Mouse (Mus musculus) macrophage (primary cell): ENCODE data around the gene Thbs3. TPM values are rescaled to one million over a fixed set of nuclear protein-coding genes. Genes with fewer than 3 reads are reported as not detected.
"Not testable (repeated sequence)": the region's sequence is repeated elsewhere in the genome, so short reads cannot be mapped to it uniquely, and the experiment has no call there.

Experiments used
- H3K27ac ChIP-seq: fragments of 350-480 bp; formaldehyde crosslinking; 2 replicates; pipeline ENCODE4 v1.9.0; 2021
- H3K36me3 ChIP-seq: fragments of 350-480 bp; formaldehyde crosslinking; 2 replicates; pipeline ENCODE4 v1.9.0; 2021; ENCODE audit errors: inconsistent target
- H3K4me3 ChIP-seq: fragments of 350-480 bp; formaldehyde crosslinking; 2 replicates; pipeline ENCODE4 v1.9.0; 2021; ENCODE audit errors: inconsistent target
- H3K79me2 ChIP-seq: fragments of 350-480 bp; formaldehyde crosslinking; 2 replicates; pipeline ENCODE4 v1.9.0; 2021; ENCODE audit errors: inconsistent target
- WGBS: methylation state at CpG from one replicate; pipeline ENCODE4 v1.1.7; 2026; ENCODE audit warnings: inconsistent platforms; ENCODE audit not compliant: missing documents; 5-methylcytosine and 5-hydroxymethylcytosine counted together
- polyA plus RNA-seq: library from polyadenylated mRNA; stranded (reverse); fragments of 250-400 nt; gene quantifications from 3 replicates; pipeline ENCODE4 v1.2.4, GENCODE M21; 2018; ENCODE audit warnings: inconsistent platforms

The Thbs3 gene
- polyA plus RNA-seq, 1 experiment from 2014 or later: 0.34 TPM

- Histone ChIP-seq H3K27ac (no peak overlapping the region), H3K79me2 (peaks cover 32% of the 10 kb centered on the region), H3K36me3 (peaks cover 50% of the 10 kb centered on the region), H3K4me3 (no peak overlapping the region)
- WGBS: 93% methylated on average over 7 of the region's 7 CpGs
Measured at GRCm38 (mm10) chr3:89209731-89210130, 5.2 kb upstream of the Thbs3 start.

- Histone ChIP-seq H3K27ac (no peak overlapping the region), H3K4me3 (no peak overlapping the region)
- WGBS: 54% methylated on average over 13 of the region's 13 CpGs
Measured at GRCm38 (mm10) chr3:89210162-89210561, 4.8 kb upstream of the Thbs3 start.

DNA sequence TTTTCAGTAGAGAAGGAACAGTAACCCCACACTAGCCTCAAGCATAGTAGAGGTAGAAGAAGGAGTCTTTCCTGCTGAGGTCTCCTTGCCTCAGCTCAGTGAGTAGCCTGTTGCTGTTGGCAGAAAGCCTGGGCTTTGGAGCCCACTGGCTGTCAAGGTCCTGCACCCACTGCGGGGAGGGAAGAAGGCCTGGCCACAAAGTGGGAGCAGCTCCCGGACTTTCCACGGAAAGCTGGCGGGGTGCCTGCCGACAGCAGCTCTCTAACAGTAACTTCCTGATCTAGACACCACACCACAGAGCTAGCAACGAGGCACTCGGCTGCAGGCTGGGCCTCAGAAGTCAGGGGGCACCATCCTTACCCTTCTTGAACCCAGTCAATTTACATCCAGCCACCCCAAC lies 4.2 kb upstream of the Thbs3 start:
- 73% methylated on average over 7 of the region's 7 CpGs for WGBS
- Histone ChIP-seq H3K27ac (no peak overlapping the region), H3K79me2 (peaks cover 22% of the 10 kb centered on the region), H3K4me3 (no peak overlapping the region), H3K36me3 (peaks cover 40% of the 10 kb centered on the region)

More at GRCm38 (mm10) chr3:89210162-89210561, 4.8 kb upstream of the Thbs3 start:
- H3K79me2 ChIP-seq: peaks cover 27% of the 10 kb centered on the region
- H3K36me3 ChIP-seq: peaks cover 46% of the 10 kb centered on the region

DNA sequence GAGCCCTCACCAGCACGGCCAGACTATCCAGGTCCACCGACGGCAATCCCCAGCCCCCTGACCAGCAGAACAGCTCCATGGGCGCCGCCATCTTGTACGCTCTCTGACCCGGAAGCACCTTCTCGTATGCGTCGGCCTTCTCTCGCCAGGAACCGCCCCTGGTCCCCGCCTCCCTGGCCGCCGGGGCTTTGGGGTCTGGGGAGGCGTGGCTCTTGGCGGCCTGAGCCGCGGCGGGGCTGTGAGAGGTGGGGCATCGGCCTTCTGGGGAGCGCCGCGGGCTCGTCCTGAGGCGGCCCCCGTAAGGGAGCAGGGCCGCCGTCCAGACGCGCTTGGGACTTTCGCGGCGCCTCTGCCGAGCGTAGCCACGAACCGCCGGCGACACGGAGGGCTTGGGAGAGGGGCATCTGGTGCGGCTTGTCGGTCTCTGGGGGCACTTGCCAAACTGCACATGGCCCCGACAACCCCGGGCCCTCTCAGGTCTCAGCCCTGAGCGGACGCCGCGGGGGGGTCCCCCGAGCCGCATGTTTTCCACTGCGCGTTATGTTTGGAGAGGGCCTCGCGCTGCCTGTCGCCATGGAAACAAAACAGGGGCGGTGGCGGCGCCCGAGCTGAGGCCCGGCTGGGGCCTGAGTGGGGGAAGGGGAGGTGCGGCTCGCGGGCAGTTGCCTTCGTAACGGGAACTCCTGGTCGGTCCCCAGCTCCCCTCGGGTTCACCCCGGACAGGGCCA lies 1.0 kb upstream of the Thbs3 start:
- Histone ChIP-seq H3K79me2 (peaks cover 16% of the 10 kb centered on the region), H3K4me3 (peak overlapping the region; percentile 98), H3K36me3 (peaks cover 8% of the 10 kb centered on the region; the same call in 1 of the 2 replicates), H3K27ac (peak overlapping the region; percentile 54)
- under 1% methylated on average over 54 of the region's 69 CpGs for WGBS

DNA sequence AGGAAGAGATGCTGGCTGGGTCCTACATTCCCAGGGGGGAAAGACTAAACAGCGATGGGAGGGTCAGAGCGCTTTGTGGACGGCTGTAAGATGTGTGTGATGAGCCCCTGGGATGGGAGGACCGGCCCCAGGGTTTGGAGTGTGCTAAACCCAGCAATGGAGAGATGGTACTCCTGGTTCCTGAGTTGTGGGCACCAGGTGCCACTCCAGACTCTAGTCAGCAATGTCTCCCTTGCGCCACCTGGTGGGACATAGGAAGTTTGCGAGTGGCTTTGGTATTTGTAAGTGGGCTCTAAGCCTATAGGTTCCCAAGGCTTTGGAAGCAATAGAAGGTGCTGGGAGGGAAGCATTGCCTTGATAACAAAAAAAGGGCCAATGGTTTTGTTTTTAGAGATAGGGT lies 873 bp downstream of the Thbs3 start:
- H3K4me3 ChIP-seq: no peak overlapping the region
- peaks cover 16% of the 10 kb centered on the region for H3K79me2 ChIP-seq
- 3% methylated on average over 6 of the region's 6 CpGs for WGBS
- no peak overlapping the region for H3K27ac ChIP-seq
- no peaks in the 10 kb centered on the region for H3K36me3 ChIP-seq

DNA sequence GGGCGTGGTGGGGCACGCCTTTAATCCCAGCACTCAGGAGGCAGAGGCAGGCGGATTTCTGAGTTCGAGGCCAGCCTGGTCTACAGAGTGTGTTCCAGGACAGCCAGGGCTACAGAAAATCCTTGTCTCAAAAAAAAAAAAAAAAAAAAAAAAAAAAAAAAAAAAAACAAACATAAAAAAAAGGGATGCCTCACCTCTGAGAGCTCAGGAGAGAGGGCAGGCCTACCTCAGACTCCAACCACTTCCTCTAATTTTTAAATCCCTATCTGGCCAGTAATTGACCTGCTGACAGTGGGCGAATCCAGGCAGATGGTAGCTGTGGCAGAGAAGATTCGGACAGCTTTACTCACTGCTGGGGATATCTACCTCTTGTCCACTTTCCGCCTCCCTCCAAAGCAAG lies 1.4 kb downstream of the Thbs3 start:
- 80% methylated on average over 4 of the region's 7 CpGs for WGBS
- not testable (repeated sequence) for H3K4me3 ChIP-seq, H3K36me3 ChIP-seq, H3K27ac ChIP-seq
- peaks cover 16% of the 10 kb centered on the region for H3K79me2 ChIP-seq

DNA sequence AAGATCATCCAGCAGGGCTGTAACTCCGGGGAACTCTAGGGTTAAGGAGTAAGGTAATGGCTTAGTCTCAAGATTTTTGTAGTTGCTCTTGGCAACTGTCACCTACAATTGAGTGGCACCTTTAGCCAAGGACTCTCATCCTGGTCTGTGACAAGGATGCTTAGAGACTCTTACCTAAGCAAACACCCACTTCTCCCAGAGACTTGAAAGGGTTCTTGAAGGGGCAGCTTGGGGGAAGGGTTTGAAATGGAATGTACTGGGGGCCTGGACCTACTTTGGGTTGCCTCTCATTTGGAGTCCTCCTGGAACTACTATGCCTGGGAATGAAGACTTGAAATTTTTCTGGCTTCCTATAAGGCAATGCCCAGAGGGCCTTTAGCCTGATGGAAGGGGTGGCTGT lies 3.3 kb downstream of the Thbs3 start:
- Histone ChIP-seq H3K4me3 (no peak overlapping the region), H3K36me3 (no peaks in the 10 kb centered on the region), H3K79me2 (peaks cover 3% of the 10 kb centered on the region; the same call in 1 of the 2 replicates), H3K27ac (no peak overlapping the region)
- 100% methylated on average over 1 of the region's 1 CpGs for WGBS

GRCm38 (mm10) chr3:89219546-89219945 lies 4.6 kb downstream of the Thbs3 start:
- H3K4me3 ChIP-seq: no peak overlapping the region
- H3K79me2 ChIP-seq: no peaks in the 10 kb centered on the region
- no peak overlapping the region for H3K27ac ChIP-seq
- WGBS: 58% methylated on average over 8 of the region's 8 CpGs
- H3K36me3 ChIP-seq: no peaks in the 10 kb centered on the region

DNA sequence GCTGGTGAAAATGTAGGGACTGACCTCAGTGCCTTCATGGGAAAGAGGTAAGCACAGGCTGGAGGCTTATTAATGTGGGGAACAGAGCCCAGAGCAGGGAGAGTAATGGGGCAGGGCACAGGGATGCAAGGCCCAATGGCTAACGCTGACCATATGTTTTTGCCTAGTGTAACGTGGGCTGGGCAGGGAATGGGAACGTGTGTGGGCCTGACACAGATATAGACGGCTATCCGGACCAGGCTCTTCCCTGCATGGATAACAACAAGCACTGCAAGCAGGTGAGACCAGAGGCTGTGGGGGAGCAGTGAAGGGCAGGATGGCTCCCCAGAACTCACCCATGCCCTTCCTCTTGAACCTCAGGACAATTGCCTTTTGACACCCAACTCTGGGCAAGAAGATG lies 6.2 kb downstream of the Thbs3 start:
- no peaks in the 10 kb centered on the region for H3K79me2 ChIP-seq
- H3K4me3 ChIP-seq: no peak overlapping the region
- 96% methylated on average over 5 of the region's 5 CpGs for WGBS
- H3K27ac ChIP-seq: no peak overlapping the region
- H3K36me3 ChIP-seq: no peaks in the 10 kb centered on the region

DNA sequence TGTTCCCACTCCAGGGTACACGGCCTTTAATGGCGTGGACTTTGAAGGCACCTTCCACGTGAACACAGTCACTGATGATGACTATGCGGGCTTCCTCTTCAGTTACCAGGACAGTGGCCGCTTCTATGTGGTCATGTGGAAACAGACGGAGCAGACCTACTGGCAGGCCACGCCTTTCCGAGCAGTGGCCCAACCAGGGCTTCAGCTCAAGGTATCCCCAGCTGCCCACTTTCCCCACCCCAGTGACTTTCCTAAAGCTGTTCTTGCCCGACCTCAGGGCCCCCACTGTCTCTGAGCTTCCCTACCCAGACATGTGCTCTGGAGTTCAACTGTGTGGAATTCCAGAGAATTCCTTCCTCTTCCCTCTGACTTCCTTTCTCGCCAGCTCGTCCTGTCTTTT lies 9.8 kb downstream of the Thbs3 start:
- H3K4me3 ChIP-seq: no peak overlapping the region
- H3K79me2 ChIP-seq: no peaks in the 10 kb centered on the region
- no peak overlapping the region for H3K27ac ChIP-seq
- WGBS: 76% methylated on average over 11 of the region's 11 CpGs
- H3K36me3 ChIP-seq: no peaks in the 10 kb centered on the region

DNA sequence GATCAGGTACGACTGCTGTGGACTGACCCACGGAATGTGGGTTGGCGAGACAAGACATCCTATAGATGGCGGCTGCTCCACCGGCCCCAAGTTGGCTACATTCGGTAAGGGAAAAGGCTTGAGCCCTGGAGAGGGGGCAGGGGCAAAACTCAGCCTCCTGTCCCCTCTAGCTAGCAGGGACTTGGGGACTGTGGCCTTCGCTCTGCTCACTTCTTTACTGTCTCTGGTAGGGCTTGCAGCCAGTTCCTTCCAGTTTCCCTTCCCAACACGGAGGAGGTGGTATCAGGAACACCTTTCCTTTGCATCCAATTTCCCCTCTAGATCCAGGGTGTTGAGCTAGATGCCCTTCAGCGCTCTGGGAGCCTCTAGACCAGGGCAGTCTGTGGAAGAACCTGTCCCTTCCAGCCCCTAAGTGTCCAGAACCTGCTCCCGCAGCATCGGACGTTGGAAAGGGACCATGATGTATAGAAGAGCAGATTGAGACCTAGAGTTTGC lies 10.4 kb downstream of the Thbs3 start:
- H3K27ac ChIP-seq: no peak overlapping the region
- H3K4me3 ChIP-seq: no peak overlapping the region
- H3K36me3 ChIP-seq: no peaks in the 10 kb centered on the region
- WGBS: 92% methylated on average over 12 of the region's 12 CpGs
- no peaks in the 10 kb centered on the region for H3K79me2 ChIP-seq

GRCm38 (mm10) chr3:89225918-89226317 lies 10.9 kb downstream of the Thbs3 start:
- no peaks in the 10 kb centered on the region for H3K79me2 ChIP-seq
- WGBS: 64% methylated on average over 4 of the region's 4 CpGs
- no peak overlapping the region for H3K4me3 ChIP-seq
- no peaks in the 10 kb centered on the region for H3K36me3 ChIP-seq
- H3K27ac ChIP-seq: no peak overlapping the region

DNA sequence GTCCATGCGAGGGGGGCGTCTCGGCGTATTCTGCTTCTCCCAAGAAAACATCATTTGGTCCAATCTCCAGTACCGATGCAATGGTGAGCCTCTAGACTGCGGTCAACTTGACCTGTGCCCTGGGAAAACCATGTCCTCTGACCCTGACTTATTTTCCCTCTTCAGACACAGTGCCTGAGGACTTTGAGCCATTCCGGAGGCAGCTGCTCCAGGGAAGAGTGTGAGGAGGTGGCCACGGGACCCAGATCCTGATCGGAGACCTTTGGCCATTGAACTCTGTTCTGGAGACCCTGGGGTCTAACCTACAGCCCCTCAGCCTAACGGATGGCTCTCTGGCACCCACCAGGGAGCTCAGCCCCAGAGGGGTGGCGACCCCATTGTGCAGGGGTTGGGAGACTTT lies 11.4 kb downstream of the Thbs3 start:
- no peaks in the 10 kb centered on the region for H3K36me3 ChIP-seq
- no peak overlapping the region for H3K27ac ChIP-seq
- no peaks in the 10 kb centered on the region for H3K79me2 ChIP-seq
- no peak overlapping the region for H3K4me3 ChIP-seq
- WGBS: 96% methylated on average over 11 of the region's 11 CpGs

DNA sequence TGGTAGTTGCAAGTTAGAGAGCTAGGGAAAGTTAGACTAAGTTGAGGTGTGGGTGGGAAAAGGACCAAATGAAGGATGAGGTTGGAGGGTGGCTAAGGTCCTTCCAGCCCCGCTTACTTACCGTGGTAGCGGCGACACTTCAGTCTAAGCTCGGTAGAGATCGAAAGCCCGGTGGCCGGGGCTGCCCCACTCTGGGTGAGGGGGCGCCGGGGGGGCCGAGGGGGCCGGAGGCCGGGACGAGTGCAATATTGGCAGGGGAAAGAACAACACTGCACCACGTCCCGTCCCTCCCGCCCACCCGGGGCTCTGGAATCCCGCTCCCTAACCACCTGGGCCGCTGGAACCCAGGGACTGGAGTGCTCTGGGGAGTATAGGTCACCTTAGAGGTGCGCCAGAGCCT lies 11.9 kb downstream of the Thbs3 start, which contains the start of gene Mtx1:
Gene Mtx1 (minus strand): TSS at position 189 of the 400 bp plus-strand sequence.
- WGBS: 26% methylated on average over 20 of the region's 21 CpGs
- Histone ChIP-seq H3K27ac (no peak within 1 kb of the TSS), H3K36me3 (no peaks in the 10 kb centered on the region), H3K79me2 (no peaks in the 10 kb centered on the region), H3K4me3 (no peak within 1 kb of the TSS; the same call in 1 of the 2 replicates)

DNA sequence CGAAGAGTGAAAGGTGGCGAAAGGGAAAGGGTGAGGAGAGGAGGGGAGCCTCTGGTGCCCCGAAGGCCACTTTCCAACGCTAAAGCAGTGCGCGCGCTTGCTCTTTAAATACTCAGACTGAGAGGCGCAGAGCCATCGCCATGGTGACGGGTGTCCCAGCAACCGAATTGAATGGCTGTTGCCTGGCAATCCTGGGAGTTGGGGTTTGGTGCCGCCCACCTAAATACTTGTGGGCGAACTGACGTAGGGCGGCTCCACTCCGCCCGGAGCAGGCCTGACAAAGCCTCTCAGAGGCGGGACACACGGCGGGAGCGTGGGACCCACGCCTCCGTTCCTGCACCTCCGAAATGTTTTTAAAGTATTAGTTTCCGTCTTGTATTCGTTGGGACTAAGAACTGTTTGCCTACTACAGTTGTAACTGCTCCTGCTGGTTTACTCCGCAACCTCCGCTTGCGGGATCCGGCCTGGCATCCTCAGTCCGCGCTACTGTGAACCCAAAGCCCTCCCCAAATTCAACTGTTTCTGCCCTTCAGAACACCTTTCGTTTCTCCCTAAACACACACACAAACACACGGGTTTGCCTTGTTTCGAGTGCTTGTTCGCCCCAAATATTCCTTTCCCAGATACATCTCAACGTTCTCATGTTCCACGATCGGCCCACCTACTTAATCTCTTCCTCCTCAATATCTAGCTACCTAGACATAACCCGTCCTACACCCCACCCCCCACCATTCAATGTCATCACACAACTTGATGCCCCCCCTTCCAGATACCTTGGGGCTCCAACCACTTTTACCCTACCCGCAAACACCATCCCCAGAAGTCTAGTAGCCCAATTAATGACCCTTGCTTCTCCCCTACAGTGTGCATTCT lies 12.6 kb downstream of the Thbs3 start:
- Histone ChIP-seq H3K4me3 (peak overlapping the region; percentile 37; the same call in 1 of the 2 replicates), H3K27ac (no peak overlapping the region), H3K79me2 (no peaks in the 10 kb centered on the region), H3K36me3 (no peaks in the 10 kb centered on the region)
- WGBS: 15% methylated on average over 41 of the region's 41 CpGs
